Mouse (Mus musculus) CD4-positive helper T cell, adult 2 months (primary cell): ENCODE measurements around the gene Sapcd2.
A peak's percentile ranks its signal among the peaks of the same experiment; 100 is the strongest.
"Not testable (repeated sequence)": the region's sequence is repeated elsewhere in the genome, so short reads cannot be mapped to it uniquely, and the experiment has no call there.

ENCODE experiments used
- DNase-seq: peaks from one replicate; pipeline ENCODE4 v3.0.0-alpha.2; 2012; ENCODE audit warnings: low read depth, missing footprints, low spot score

Sapcd2 gene

DNA sequence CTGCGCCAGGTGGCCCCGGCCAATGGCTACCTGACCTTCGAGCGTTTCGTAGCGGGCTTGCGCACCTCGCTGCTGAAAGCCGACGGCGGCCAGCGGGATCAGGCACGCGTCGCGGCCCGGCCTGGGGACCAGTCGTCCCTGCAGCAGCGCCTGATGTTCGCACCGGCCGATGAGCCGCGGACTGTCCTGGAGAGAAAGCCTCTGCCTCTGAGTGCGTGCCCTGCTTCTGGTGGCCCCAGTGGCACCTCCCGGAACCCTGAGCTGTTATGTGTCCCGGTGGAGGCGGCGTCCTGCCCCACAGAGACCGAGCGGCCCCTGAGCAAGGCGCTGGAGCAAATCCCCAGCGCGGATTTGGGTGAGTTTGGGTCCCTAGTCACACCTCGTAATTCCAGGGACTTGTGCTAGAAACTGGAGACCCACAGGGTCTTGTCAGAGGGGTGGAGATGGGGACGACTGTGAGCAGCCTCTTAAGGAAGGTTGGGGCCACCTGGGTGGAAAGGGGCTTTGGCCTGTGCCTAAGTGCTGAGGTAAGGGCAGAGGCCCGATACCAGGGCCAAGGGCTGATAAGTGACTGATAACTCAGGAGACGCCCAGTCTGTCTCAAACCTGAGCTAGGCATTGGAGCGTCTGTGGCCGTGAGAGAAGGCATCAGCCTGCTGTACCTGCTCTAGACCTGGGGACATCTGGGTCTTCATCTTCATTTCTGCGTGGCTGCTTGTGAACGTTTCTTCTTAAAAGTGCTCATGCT is 697 bp downstream of the Sapcd2 start:
- DNase-seq, result no peak

- no peak for DNase-seq
Measured at GRCm38 (mm10) chr2:25373431-25373830, 1.3 kb downstream of the Sapcd2 start.

- DNase-seq, result peak; percentile 58
Measured at GRCm38 (mm10) chr2:25376589-25376988, 4.5 kb downstream of the Sapcd2 start.

DNA sequence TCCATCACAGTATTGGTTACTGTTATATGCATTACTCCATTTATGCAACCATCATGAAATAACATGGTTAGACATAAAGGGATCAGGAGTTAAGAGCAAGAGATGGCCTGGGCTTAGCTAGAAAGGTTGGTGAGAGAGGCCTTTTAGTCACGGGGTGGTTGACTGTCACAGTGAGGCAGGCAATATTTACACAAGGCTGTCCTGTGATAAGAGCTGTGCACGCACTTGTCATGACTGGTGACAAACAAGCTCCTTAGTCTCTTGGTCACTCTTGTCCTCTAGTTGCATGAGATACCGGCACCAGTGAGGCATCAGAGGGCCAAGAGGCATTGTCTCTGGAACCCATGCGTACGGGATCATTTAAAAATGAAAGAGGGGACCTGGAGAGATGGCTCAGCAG is 12.4 kb downstream of the Sapcd2 start:
- no peak for DNase-seq

GRCm38 (mm10) chr2:25391266-25391665 is 19.1 kb downstream of the Sapcd2 start:
- no peak for DNase-seq

GRCm38 (mm10) chr2:25394281-25395221 is 22.4 kb downstream of the Sapcd2 start:
- DNase-seq, result no peak

- DNase-seq, result peak; percentile 52
Measured at GRCm38 (mm10) chr2:25395721-25396596, 23.8 kb downstream of the Sapcd2 start, which contains the start of gene Entpd2. Gene Entpd2 (plus strand): TSS chr2:25395874.

GRCm38 (mm10) chr2:25396597-25396983 is 24.5 kb downstream of the Sapcd2 start:
- DNase-seq, result no peak

- no peak for DNase-seq
Measured at GRCm38 (mm10) chr2:25397010-25397409, 24.9 kb downstream of the Sapcd2 start.

DNA sequence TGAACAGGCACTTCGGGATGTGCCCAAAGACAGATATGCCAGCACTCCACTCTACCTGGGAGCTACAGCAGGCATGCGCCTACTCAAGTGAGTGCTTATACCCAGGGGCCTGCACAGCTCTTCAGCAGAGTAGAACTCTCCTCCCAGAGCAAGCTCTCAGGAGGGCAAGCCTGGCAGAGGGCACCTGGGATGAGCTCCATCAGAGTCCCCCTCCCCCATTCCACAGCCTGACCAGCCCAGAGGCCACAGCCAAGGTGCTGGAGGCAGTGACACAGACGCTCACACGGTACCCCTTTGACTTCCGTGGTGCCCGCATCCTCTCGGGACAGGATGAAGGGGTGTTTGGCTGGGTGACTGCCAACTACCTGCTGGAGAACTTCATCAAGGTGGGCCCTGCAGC is 25.9 kb downstream of the Sapcd2 start:
- DNase-seq, result no peak

DNA sequence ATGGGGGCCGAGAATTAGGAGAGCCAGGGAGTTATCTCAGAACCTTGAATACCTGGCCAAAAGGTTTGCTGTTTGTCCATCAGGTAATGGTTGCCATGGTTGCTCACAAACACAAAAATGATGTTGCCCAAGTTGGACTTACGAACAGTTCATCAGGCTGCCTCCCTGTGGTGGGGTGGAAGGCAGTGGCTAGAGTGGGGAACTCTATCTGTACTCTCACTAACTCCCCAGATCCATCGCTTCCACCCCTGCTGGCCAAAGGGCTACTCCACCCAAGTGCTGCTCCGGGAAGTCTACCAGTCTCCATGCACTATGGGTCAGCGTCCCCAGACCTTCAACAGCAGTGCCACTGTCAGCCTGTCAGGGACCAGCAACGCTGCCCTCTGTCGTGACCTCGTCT is 26.9 kb downstream of the Sapcd2 start, which contains the start of gene Npdc1:
Gene Npdc1, plus strand, starts transcription at position 301 of the 400 bp plus-strand sequence.
- DNase-seq, result no peak

DNA sequence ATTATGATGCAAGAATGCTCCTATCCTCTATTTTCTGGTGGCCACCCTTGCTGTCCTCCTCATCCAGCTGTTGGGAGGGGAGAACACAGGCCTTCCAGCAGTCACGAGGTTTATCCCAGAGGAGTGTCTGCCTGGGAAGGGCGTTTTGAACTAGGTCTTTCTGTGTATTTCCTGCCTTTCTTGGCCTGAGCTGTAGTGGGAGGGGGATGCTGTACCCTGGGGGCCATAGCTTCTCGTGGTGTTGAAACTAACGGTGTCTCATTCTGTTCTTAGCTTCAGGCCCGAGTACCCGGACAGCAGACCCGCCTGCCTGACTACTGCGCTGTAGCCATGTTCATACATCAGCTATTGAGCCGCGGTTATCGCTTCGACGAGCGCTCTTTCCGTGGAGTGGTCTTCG is 28.2 kb downstream of the Sapcd2 start:
- no peak for DNase-seq

- peak; percentile 35 for DNase-seq
Measured at GRCm38 (mm10) chr2:25400764-25401163, 28.6 kb downstream of the Sapcd2 start.

GRCm38 (mm10) chr2:25402377-25402971 is 30.4 kb downstream of the Sapcd2 start:
- peak; percentile 85 for DNase-seq

DNA sequence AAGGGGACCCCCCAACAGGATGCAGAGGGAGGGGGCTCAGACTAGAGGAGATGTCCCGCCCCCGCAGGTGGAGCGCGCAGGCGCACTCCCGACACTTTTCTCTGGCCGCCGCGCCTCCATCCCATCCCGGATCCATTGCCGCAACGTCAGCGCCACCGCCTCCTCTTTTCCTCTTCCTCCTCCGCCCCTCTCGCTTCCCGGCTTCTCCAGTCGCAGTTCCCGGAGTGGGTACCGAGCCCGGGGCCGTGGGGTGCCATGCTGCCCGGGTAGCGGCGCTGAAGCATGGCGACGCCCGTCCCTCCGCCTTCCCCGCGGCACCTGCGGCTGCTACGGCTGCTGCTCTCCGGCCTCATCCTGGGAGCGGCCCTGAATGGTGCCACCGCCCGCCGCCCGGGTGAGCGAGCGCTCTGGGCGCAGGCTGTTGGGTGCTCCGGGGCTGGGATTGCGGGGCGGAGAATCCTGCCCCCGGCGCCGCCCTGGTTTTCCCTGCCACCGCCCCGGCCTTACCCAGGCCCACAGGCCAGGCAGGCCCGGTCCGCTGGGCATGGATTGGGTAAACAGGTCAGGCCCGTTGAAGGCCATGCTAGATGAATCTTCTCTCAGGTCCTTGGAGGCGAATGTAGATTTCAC is 31.0 kb downstream of the Sapcd2 start:
- DNase-seq, result peak; percentile 37

- DNase-seq, result no peak
Measured at GRCm38 (mm10) chr2:25403994-25404393, 31.9 kb downstream of the Sapcd2 start.

GRCm38 (mm10) chr2:25408908-25409307 is 36.8 kb downstream of the Sapcd2 start:
- no peak for DNase-seq

DNA sequence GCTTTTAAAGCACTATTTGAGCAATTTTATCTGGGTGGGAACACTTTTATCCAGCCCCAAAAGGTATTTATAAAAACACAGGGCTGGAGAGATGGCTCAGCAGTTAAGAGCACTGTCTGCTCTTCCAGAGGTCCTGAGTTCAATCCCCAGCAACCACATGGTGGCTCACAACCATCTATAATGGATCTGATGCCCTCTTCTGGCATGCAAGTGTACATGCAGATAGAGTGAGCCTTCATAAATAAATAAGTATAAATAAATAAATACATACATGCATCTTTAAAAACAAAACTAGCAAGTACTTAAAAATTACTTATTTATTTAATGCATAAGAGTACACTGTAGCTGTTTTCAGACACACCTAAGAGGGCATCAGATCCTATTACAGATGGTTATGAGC is 41.3 kb downstream of the Sapcd2 start:
- DNase-seq, result not testable (repeated sequence)

GRCm38 (mm10) chr2:25417426-25417825 is 45.3 kb downstream of the Sapcd2 start:
- no peak for DNase-seq

GRCm38 (mm10) chr2:25421896-25422295 is 49.8 kb downstream of the Sapcd2 start:
- peak; percentile 81 for DNase-seq
